Mouse (Mus musculus) stomach, embryonic 16.5 days (tissue): ENCODE measurements around the gene Zfp706. TPM values are rescaled to one million over a fixed set of nuclear protein-coding genes. Genes with fewer than 3 reads are reported as not detected.

ENCODE experiments used
- ATAC-seq: fragments of 200-750 bp; cut with Nextera tagmentation; 2 replicates; pipeline ENCODE4 v1.8.0; 2017; ENCODE audit warnings: moderate number of reproducible peaks, moderate TSS enrichment; ENCODE audit not compliant: insufficient read depth, low FRiP score
- H3K27ac ChIP-seq: fragments of 300-500 bp; sonication (generic); 2 replicates; pipeline ENCODE4 v1.5.1; 2014; ENCODE audit warnings: low read length
- H3K27me3 ChIP-seq: fragments of 300-500 bp; sonication (generic); 2 replicates; pipeline ENCODE4 v1.6.1; 2014; ENCODE audit warnings: low read length, control low read depth, mixed read lengths; ENCODE audit not compliant: control insufficient read depth, insufficient read depth
- H3K36me3 ChIP-seq: fragments of 300-500 bp; sonication (generic); 2 replicates; pipeline ENCODE4 v1.6.1; 2014; ENCODE audit warnings: low read length; ENCODE audit not compliant: control insufficient read depth, insufficient read depth
- H3K4me1 ChIP-seq: fragments of 300-500 bp; sonication (generic); 2 replicates; pipeline ENCODE4 v1.6.1; 2014; ENCODE audit warnings: low read length, control low read depth, mixed read lengths; ENCODE audit not compliant: control insufficient read depth, insufficient read depth
- H3K4me2 ChIP-seq: fragments of 300-500 bp; sonication (generic); 2 replicates; pipeline ENCODE4 v1.6.1; 2014; ENCODE audit warnings: low read depth, low read length, mixed read lengths
- H3K4me3 ChIP-seq: fragments of 300-500 bp; sonication (generic); replicated peaks from 2 replicates; pipeline ENCODE4 v1.5.1; 2014; ENCODE audit warnings: mild to moderate bottlenecking, low read length
- H3K9ac ChIP-seq: fragments of 300-500 bp; sonication (generic); 2 replicates; pipeline ENCODE4 v1.6.1; 2014; ENCODE audit warnings: low read length
- H3K9me3 ChIP-seq: fragments of 300-500 bp; sonication (generic); replicated peaks from 2 replicates; pipeline ENCODE4 v1.6.1; 2016; ENCODE audit warnings: low read length, control low read depth; ENCODE audit not compliant: control insufficient read depth
- WGBS: fragments of 180-500 bp; shearing (Covaris S2); extraction: QIAGEN DNeasy Blood & Tissue Kit; methylation state at CpG from one replicate; pipeline ENCODE4 v1.1.7; 2014; 5-methylcytosine and 5-hydroxymethylcytosine counted together
- polyA plus RNA-seq: library from polyadenylated mRNA; unstranded; fragments of >200 nt; fragmentation: Nextera tagmentation; extraction: Ambion mirVana; gene quantifications from 2 replicates; pipeline ENCODE4 v1.2.1, GENCODE M21; 2015

The Zfp706 gene
- polyA plus RNA-seq, 1 experiment from 2014 or later = 509 TPM

GRCm38 (mm10) chr15:36965743-36966142 lies 41.8 kb downstream of the Zfp706 start:
- no peaks in the 10 kb centered on the region for H3K36me3 ChIP-seq
- no peak overlapping the region for H3K27ac ChIP-seq
- no peaks in the 10 kb centered on the region for H3K9me3 ChIP-seq
- H3K4me2 ChIP-seq = no peak overlapping the region
- no peak overlapping the region for H3K4me3 ChIP-seq
- WGBS = 70% methylated on average over 4 of the region's 4 CpGs
- no peak overlapping the region for H3K9ac ChIP-seq
- H3K4me1 ChIP-seq = peaks cover 6% of the 10 kb centered on the region; the same call in 1 of the 2 replicates
- no peaks in the 10 kb centered on the region for H3K27me3 ChIP-seq
- no peak for ATAC-seq

DNA sequence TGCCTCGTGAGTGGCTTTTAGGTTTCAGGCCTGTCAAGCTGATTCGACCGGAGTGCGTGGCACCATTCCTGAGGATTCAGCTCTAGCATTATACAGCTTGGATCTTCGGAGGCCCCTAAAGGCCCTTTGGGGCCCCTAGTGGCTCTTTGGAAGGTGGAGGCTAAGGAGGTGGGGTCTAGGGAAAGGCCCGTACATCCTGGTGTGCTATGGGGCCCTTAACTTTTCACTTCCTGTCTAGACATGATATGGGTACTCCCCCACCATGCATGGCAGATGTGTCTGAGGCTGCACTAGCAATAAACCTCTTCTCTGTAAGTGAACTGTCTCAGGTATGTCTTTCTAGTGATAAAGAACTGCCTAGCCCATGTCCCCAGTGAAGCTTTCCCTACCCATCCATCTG lies 44.6 kb downstream of the Zfp706 start:
- H3K36me3 ChIP-seq = no peaks in the 10 kb centered on the region
- H3K4me2 ChIP-seq = no peak overlapping the region
- no peak overlapping the region for H3K9ac ChIP-seq
- no peak for ATAC-seq
- peaks cover 12% of the 10 kb centered on the region; the same call in 1 of the 2 replicates for H3K4me1 ChIP-seq
- H3K9me3 ChIP-seq = no peaks in the 10 kb centered on the region
- H3K27me3 ChIP-seq = no peaks in the 10 kb centered on the region
- no peak overlapping the region for H3K4me3 ChIP-seq
- 88% methylated on average over 6 of the region's 6 CpGs for WGBS
- no peak overlapping the region for H3K27ac ChIP-seq

- Histone ChIP-seq H3K4me1 (peaks cover 6% of the 10 kb centered on the region; the same call in 1 of the 2 replicates), H3K4me2 (no peak overlapping the region), H3K9me3 (peaks cover 4% of the 10 kb centered on the region; the same call in 1 of the 2 replicates), H3K9ac (no peak overlapping the region), H3K27me3 (no peaks in the 10 kb centered on the region), H3K27ac (no peak overlapping the region), H3K36me3 (no peaks in the 10 kb centered on the region), H3K4me3 (no peak overlapping the region)
- no peak for ATAC-seq
- WGBS = 76% methylated on average over 4 of the region's 4 CpGs
These were observed 46.7 kb downstream of the Zfp706 start for GRCm38 (mm10) chr15:36960876-36961237.

GRCm38 (mm10) chr15:36960010-36960875 lies 47.3 kb downstream of the Zfp706 start:
- peaks cover 6% of the 10 kb centered on the region; the same call in 1 of the 2 replicates for H3K4me1 ChIP-seq
- peak overlapping the region; percentile 46; the same call in 1 of the 2 replicates for H3K9ac ChIP-seq
- peak; percentile 69; the same call in 1 of the 2 replicates for ATAC-seq
- peak overlapping the region; percentile 34; the same call in 1 of the 2 replicates for H3K4me2 ChIP-seq
- no peak overlapping the region for H3K27ac ChIP-seq
- H3K9me3 ChIP-seq = peaks cover 4% of the 10 kb centered on the region; the same call in 1 of the 2 replicates
- WGBS = 54% methylated on average over 17 of the region's 17 CpGs
- H3K27me3 ChIP-seq = no peaks in the 10 kb centered on the region
- no peaks in the 10 kb centered on the region for H3K36me3 ChIP-seq
- H3K4me3 ChIP-seq = no peak overlapping the region

DNA sequence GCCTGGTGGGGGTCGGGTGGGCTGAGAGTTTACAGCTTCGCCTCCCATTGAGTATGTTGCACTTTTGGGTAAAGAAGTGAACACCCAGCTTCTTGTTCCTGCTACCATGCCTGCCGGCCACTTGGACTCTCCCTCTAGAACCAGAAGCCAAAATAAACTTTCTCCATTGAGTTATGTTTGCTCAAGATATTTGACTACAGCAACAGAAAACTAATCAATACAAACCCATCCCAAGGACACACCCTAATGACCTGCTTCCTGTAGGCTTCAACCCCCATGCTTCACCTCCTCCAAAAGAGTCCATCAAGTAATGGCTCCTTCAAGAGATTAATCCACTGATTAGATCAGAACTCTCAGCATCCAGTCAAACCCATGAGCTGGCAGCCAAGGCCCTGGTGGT lies 51.4 kb downstream of the Zfp706 start:
- no peak overlapping the region for H3K27ac ChIP-seq
- peaks cover 4% of the 10 kb centered on the region; the same call in 1 of the 2 replicates for H3K9me3 ChIP-seq
- 86% methylated on average over 3 of the region's 3 CpGs for WGBS
- no peaks in the 10 kb centered on the region for H3K36me3 ChIP-seq
- H3K4me2 ChIP-seq = no peak overlapping the region
- H3K9ac ChIP-seq = no peak overlapping the region
- no peak for ATAC-seq
- no peak overlapping the region for H3K4me3 ChIP-seq
- H3K4me1 ChIP-seq = peaks cover 6% of the 10 kb centered on the region; the same call in 1 of the 2 replicates
- no peaks in the 10 kb centered on the region for H3K27me3 ChIP-seq

DNA sequence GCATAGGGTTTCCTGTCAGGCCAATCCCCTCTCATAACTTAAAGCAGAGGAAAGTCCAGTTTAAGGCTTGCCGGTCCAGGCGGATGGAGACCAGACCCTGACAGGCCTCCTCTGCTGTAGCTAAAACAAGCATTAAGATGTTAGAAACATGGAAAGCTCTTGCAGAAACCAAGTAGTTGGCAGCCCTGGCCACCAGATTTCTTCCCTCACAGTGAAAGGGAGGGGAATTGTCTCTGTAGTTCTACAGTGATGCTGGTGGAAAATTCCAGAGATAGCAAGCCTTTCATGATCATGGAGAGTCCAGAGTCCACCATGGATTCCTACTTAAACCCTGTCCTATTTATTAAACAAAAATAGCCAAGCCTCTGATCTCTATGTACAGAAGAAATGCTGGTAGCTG lies 57.3 kb downstream of the Zfp706 start:
- H3K4me2 ChIP-seq = no peak overlapping the region
- H3K9ac ChIP-seq = no peak overlapping the region
- no peaks in the 10 kb centered on the region for H3K9me3 ChIP-seq
- 86% methylated on average over 2 of the region's 2 CpGs for WGBS
- ATAC-seq = no peak
- H3K4me1 ChIP-seq = no peaks in the 10 kb centered on the region
- H3K27ac ChIP-seq = no peak overlapping the region
- no peaks in the 10 kb centered on the region for H3K36me3 ChIP-seq
- no peaks in the 10 kb centered on the region for H3K27me3 ChIP-seq
- H3K4me3 ChIP-seq = no peak overlapping the region

DNA sequence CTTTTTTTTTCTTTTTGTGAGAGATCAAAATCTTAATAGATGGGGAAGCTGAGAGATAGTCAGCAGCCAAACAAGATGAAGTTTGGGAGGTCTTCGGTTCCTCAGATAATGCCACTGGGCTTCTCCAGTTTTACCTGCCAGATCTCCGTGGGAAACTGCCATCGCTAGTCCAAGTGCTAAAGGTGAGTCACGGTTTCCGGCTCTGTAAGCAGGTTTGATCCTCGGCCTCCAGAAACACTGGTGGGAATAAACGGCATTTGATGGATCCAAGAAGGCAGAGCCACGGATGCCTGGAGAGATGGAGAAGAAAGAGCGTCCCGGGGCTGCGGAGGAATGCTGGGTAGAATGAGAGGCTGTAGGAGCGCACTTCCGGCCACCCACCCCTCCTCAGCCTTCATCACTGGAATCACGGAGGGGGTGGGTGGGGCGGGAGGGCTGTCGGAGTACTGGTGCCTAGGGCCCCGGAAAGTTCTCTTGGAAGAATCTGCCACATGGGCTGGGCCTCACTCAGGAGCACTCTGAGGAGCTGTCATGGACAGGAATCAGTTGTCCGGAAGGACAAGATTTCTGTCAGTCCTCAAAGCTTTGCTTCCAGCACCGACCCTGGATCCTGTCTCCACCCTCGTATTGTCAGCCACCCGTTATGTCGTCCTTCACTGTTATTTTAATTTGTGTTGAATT lies 58.6 kb downstream of the Zfp706 start:
- Histone ChIP-seq H3K4me1 (no peaks in the 10 kb centered on the region), H3K27me3 (no peaks in the 10 kb centered on the region), H3K27ac (no peak overlapping the region), H3K4me2 (no peak overlapping the region), H3K9me3 (no peaks in the 10 kb centered on the region), H3K36me3 (no peaks in the 10 kb centered on the region), H3K4me3 (no peak overlapping the region), H3K9ac (no peak overlapping the region)
- WGBS = 78% methylated on average over 22 of the region's 22 CpGs
- no peak for ATAC-seq
